Mouse (Mus musculus) cortical plate, adult 2 months (tissue): ENCODE measurements around the gene Parl. TPM values are rescaled to one million over a fixed set of nuclear protein-coding genes. Genes with fewer than 3 reads are reported as not detected.

ENCODE experiments used
- H3K27ac ChIP-seq: fragments of 200-500 bp; 2 replicates; pipeline ENCODE4 v1.5.1; 2012; ENCODE audit warnings: low read length, control low read depth, inconsistent platforms; ENCODE audit not compliant: insufficient read depth
- H3K4me1 ChIP-seq: fragments of 200-500 bp; 2 replicates; pipeline ENCODE4 v1.6.1; 2011; ENCODE audit warnings: low read length; ENCODE audit not compliant: control insufficient read depth, insufficient read depth
- H3K4me3 ChIP-seq: fragments of 200-500 bp; 2 replicates; pipeline ENCODE4 v1.5.1; 2011; ENCODE audit warnings: mild to moderate bottlenecking, low read length, control low read depth; ENCODE audit not compliant: insufficient read depth
- CTCF ChIP-seq: fragments of 200-500 bp; IDR thresholded peaks from 2 replicates; pipeline ENCODE4 v1.5.1; 2011; ENCODE audit warnings: mild to moderate bottlenecking, control low read depth, low read length; ENCODE audit not compliant: insufficient read depth; ENCODE audit errors: extremely low read depth
- POLR2A ChIP-seq: fragments of 200-500 bp; IDR thresholded peaks from 2 replicates; pipeline ENCODE4 v1.6.1; 2011; ENCODE audit warnings: mild to moderate bottlenecking, low read length, control low read depth; ENCODE audit not compliant: insufficient read depth; ENCODE audit errors: extremely low read depth
- polyA plus RNA-seq: library from polyadenylated mRNA; depleted of rRNA; stranded (reverse); fragments of >200 nt; gene quantifications from 2 replicates; pipeline ENCODE4 v1.2.3, GENCODE M21; 2012; rRNA removed

Gene Parl
- polyA plus RNA-seq, 1 experiment: 45.4 TPM

DNA sequence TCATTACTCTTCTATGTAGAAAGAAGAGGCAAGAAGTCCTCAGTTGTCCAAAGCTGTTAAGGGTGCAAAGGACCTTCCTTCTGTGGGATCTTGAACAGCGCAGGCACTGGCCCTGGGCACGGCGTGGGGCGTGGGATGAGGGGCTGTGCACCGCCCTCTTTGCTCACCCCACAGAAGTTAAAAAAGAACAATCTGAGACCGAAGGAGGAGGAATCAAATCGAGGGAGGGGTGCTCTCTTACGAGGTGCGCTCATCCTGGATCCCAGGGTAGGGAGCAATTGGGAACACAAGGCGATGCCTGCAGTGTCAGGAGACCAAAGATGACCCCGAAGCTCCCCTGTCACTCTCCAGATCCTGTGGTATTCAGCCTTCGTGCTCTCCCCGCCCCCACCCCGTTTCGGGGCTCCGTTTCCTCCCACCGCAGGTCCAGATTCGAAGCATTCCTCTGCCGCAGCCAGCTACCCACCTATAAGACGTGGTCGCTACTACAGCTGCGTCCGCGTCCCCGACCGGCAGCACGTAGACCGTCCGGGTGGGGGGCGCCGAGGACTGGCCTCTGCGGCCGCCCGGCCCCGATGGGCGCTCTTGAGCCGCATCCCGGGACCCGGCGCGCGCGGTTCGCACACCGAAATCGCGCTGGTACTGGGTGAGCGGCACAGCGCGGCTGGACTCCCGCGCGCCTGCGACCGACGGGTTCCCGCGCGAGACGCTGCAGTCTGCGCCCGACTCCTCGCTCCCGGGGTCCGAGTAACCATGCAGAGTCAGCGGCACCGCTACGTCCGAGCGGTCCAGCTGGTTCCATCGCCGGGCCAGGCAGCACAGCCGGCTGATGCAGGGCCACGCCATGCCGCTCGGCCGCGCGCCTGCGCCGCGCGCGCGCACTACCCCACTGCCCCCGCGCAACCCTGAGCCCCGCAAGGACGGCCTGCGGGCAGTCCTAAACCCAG is 61.4 kb downstream of the Parl start, which contains the start of gene Map6d1:
TSS of gene Map6d1 (minus strand) at position 891 of the 947 bp plus-strand sequence.
- no peak for TF ChIP-seq CTCF
- peak; percentile 49; the same call in 1 of the 2 replicates for TF ChIP-seq POLR2A
- Histone ChIP-seq H3K4me3 (peak within 1 kb of the TSS; percentile 79), H3K4me1 (peaks cover 5% of the 10 kb centered on the region; the same call in 1 of the 2 replicates), H3K27ac (peak within 1 kb of the TSS; percentile 94)

DNA sequence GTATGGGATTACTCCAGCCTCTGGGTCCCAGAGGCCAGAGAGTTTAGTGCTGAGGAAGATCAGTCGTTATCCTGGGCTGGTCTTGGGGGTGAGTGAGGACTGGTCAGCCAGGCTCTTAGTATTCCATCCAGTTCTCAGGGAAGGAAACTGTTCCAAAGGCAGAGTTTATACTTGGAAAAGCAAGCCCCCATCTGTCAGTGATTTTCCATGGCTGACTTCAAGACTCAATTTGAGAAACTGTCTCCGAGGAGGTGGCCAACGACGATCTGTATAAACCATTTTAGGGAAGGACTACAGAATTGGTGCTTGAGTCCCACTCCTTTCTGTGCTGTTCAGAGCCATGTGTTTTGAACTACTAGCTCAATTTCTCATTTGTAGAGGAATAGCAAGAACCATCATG is 63.5 kb downstream of the Parl start:
- TF ChIP-seq CTCF (no peak), POLR2A (no peak)
- Histone ChIP-seq H3K4me3 (no peak overlapping the region; the same call in 1 of the 2 replicates), H3K4me1 (peaks cover 8% of the 10 kb centered on the region), H3K27ac (peak overlapping the region; percentile 77)

DNA sequence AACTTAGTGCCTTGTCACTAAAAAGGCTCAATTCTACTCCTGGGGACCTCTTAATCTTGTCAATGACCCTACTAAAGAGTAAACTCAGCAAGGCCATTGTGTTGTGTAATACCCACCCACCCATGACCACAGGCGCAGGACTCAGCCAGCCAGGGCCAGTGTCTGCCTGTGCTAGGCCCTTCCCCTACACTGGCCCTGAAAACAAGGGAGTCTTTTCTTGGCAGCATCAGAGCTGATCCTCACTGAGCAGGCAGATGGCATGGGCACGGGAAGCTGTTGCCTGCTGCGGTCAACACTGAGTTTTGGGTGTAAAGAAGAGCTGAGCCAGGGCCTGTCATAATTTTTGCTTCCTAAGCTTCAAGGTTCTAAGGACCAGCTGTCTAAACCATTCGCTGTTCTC is 64.8 kb downstream of the Parl start:
- H3K27ac ChIP-seq: peak overlapping the region; percentile 90
- H3K4me1 ChIP-seq: peaks cover 10% of the 10 kb centered on the region
- no peak overlapping the region for H3K4me3 ChIP-seq
- no peak for TF ChIP-seq CTCF
- peak; percentile 58 for TF ChIP-seq POLR2A

DNA sequence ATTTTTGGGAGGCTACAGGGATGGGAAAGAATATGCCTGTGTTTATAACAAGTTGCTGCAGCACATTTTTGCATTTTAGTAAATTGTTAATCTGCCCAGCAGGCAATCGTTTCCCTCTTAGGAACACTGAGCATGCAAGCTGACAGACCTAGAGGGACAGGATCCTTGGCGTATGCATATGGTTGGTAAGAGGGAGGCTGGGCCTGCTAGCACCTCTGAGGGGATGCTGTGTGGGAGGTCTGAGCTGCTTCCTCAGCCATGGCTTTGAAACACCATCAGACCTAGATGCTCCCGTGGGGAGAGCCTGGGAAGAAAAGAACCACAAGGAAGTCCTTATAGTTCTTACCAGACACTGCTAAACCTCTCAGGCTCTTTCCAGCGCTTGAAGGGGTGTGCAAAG is 67.8 kb downstream of the Parl start:
- H3K4me3 ChIP-seq: no peak overlapping the region
- peaks cover 10% of the 10 kb centered on the region for H3K4me1 ChIP-seq
- H3K27ac ChIP-seq: peak overlapping the region; percentile 57; the same call in 1 of the 2 replicates
- no peak for TF ChIP-seq CTCF
- TF ChIP-seq POLR2A: no peak

Other genes with a start within 250 kb of the Parl start
- gene Klhl24, start 204.8 kb downstream of the Parl start, polyA plus RNA-seq: 28.9 and 31.3 TPM in 2 replicates
- gene Yeats2, start 161.3 kb downstream of the Parl start, polyA plus RNA-seq: 35.4 and 37.5 TPM in 2 replicates
- 81.0 and 88.3 TPM in 2 replicates for gene Map6d1, start 61.0 kb downstream of the Parl start, polyA plus RNA-seq
- 0.11 TPM in 1 of 2 replicates, not detected in the other for gene Cyp2ab1, start 23.0 kb upstream of the Parl start, polyA plus RNA-seq
- gene Abcc5, start 124.0 kb upstream of the Parl start, polyA plus RNA-seq: 296 and 313 TPM in 2 replicates
- gene Eif2b5, start 196.4 kb upstream of the Parl start, polyA plus RNA-seq: 49.1 and 50.4 TPM in 2 replicates
- 41.7 and 42.5 TPM in 2 replicates for gene Dvl3, start 214.6 kb upstream of the Parl start, polyA plus RNA-seq
- 1,329 and 1,383 TPM in 2 replicates for gene Ap2m1, start 233.1 kb upstream of the Parl start, polyA plus RNA-seq
- gene Abcf3, start 246.2 kb upstream of the Parl start, polyA plus RNA-seq: 78.5 and 83.5 TPM in 2 replicates